Mouse (Mus musculus) lung, postnatal 25 days (tissue): ENCODE measurements around the gene S100pbp.
"Not testable (repeated sequence)": the region's sequence is repeated elsewhere in the genome, so short reads cannot be mapped to it uniquely, and the experiment has no call there.

Experiments
- DNase-seq: peaks from one replicate; pipeline ENCODE4 v3.0.0; 2022; ENCODE audit warnings: low spot score

Gene S100pbp

GRCm38 (mm10) chr4:129221097-129222010 is 31.8 kb upstream of the S100pbp start:
- no peak for DNase-seq

DNA sequence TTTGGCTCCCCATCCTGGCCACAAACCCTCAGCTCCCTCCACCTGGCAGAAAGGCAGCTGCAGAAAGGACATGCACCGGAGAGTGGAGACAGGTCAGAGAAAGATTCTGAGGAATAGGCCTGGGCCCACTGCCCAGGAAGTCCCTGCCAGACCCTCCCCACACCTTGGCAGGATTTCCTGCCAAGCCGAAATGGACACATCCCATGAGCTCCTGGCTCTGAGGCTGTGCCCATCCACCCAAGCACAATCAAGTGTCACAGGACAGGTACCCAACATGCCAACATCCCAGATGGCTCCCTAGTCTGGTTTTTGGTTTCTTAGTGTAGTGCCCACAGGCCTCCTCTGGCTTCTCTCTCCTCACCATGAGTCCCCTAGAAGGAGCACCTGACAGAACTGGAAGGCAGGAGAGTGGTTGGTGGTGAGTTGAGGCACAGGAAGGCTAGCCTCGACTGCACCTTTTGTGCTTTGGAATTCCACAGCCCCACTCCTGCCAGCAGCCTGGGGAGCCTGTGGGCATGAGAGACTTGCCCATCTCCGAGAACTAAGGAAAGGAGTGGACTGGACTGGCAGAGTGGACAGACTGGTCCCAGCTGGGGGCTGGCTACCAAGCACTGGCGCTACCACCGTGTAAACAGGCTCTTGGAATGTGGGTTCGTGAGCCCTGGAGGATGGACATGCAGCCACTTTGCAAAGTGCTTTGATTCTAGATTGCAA is 31.0 kb upstream of the S100pbp start:
- DNase-seq: no peak

DNA sequence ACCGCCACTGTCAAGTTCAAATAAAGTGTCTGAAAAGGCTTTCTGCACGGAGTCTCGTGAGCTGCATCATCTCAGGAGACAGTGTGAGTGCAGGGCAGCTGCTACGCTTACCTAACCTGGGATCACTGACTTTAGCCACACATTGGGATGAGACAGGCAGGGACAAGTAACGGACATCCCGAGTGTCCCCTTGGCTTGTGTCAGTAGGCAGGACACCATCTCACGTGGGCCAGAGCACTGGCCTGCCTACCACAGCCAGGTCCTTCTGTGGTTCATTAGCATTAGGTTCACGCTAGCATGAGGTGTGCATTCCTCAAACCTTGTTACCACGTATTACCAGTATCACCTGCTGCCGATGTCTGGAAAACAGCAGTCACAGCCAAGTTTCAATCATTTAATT is 29.7 kb upstream of the S100pbp start:
- DNase-seq: no peak

DNA sequence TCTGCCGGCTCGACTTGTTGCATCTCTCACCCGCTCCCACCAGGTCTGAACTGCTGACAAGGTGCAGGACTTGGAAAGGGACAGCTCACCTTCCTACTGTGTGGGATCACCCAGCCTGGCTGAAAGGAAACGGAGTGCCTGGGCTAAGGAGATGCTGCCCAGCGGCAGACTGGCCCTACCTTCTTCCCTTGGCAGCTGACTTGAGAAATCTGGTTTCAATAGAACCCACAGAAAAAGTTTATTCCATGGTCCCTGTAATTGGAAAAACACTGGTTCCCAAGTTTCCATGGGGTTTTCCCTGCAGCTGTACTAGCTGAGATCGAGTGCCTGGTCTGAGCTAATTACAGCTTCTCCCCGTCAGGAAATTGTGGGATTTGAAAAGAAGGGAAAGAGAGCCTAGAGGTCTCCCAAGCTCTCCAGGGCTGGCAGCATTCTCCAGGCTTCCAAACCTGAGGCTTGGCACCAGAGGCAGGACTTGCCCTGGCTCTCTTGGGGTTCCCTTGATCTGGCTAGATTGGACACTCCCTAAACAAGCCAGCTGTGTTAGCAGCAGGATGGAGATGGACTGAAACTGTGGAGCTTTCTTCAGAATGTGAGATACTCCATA is 29.1 kb upstream of the S100pbp start:
- DNase-seq: no peak

GRCm38 (mm10) chr4:129212486-129212885 is 23.0 kb upstream of the S100pbp start:
- not testable (repeated sequence) for DNase-seq

DNA sequence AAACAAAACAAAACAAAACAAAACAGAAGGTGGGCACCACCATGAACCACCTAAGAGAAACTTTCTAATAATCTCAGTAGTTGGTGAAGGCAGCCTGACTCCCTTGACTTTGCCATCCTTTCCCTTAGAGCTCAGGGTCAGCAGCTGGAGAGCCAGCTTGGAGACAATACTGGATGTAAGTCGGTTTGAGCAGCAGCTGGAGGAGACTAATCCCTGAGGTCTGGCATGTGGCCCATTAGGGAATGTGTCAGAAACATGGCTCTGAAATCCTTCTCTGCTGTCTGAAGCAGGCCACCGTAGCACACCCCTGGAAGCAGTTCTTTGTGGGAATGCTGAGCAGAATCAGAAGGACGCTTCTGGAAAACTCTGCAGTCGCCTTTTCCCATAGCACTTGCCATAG is 21.9 kb upstream of the S100pbp start:
- DNase-seq: no peak

DNA sequence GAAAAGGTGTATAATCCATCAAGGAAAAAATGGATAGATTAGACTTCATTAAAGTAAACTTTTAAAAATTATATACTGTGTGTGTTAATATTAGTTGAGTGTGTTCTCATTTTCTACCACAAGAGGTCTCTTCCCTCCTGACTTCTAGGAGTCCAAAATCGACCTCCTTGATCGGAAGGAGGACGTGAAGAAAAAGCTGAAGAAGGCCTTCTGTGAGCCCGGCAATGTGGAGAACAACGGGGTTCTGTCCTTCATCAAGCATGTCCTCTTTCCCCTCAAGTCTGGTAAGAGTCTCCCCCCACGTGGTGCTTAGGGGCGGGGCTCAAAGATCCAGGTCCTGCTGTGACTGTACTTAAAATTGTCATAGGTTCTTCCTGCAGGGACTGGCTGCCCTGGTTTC is 20.0 kb upstream of the S100pbp start:
- DNase-seq: peak; percentile 21

GRCm38 (mm10) chr4:129206792-129207191 is 17.3 kb upstream of the S100pbp start:
- no peak for DNase-seq

DNA sequence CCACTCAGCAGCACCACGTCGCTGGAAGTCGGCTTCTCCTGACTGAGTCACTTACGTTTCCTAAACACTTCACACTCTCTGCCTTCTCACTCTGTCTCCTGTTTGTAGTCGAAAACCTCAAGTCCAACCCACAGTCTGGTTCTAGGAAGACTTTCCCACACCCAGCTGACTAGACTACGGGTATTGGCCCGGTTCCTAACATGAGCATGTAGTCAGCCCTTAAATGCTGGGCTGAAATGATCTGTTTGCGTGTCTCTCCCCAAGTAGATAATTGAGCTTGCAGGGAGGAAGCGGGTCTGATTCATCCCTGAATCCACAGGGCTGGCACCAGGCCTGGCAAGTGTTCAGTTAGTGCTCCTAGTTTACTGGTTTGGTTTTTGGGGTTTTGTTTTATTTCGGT is 15.1 kb upstream of the S100pbp start:
- no peak for DNase-seq

DNA sequence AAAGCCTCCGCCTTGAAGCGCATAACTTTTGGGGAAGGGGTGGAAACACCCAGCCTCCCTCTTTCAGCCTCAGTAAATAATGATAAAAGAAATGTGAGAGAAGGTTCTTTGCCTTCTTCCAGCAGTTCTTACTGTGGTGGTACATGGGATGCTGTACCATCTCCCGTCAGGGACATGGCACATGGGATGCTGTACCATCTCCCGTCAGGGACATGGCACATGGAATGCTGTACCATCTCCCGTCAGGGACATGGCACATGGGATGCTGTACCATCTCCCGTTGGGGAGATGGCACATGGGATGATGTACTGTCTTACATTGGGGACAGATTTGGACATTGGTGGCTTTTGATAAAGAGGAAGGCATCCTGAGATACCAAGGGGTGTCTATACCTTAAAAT is 8.0 kb upstream of the S100pbp start:
- no peak for DNase-seq

GRCm38 (mm10) chr4:129194280-129194679 is 4.8 kb upstream of the S100pbp start:
- DNase-seq: no peak

- no peak for DNase-seq
Observed at GRCm38 (mm10) chr4:129191691-129192090, 2.2 kb upstream of the S100pbp start.

- no peak for DNase-seq
Observed at GRCm38 (mm10) chr4:129190538-129190937, 1.0 kb upstream of the S100pbp start.

GRCm38 (mm10) chr4:129188803-129189541 is 555 bp downstream of the S100pbp start:
- peak; percentile 12 for DNase-seq

DNA sequence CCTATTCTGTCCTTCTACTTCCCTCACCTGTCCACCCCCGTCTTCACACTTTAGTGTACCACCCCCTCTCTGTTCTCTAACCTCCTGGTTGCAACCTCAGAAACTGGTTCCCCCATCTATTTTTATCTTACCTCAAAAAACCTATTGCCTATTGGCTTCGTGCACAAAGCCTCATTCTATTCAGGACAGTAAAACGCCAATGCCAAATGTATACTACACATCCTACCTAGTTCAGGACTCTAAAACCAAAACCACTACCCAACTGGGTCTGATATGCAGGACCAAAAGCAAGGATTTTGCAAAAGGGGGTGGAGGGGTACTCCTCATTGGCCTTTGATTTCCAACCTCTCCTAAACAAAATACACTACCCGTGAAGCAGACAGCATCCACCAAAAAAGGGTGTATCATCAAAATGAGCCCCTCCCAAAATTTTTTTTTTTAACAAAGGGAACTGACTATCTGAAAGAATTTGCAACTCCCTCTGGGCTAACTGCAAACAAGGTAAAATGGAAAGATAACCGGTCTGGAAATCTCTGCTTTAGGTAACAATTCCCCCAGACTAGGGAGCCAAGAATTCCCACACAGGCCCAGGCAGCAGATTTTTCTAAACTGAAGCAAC is 1.4 kb downstream of the S100pbp start:
- no peak for DNase-seq

DNA sequence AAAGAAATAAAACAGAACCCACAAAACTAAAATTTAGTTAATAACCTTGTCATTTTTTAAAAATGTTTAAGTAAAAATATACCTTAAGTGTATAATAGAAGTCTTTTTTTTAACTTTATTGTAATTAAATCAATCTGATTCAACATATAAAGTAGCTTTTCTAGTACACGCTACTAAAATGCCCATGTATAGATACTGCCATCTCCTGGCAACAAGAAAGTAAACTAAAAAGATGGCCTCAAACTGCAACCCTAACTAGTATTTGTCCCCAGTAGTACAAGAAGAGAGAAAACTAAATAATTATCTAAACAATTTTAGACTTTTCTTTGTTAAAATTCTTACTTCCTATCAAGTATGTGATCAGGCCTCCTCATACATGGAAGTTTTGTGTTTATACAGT is 10.0 kb downstream of the S100pbp start:
- no peak for DNase-seq

DNA sequence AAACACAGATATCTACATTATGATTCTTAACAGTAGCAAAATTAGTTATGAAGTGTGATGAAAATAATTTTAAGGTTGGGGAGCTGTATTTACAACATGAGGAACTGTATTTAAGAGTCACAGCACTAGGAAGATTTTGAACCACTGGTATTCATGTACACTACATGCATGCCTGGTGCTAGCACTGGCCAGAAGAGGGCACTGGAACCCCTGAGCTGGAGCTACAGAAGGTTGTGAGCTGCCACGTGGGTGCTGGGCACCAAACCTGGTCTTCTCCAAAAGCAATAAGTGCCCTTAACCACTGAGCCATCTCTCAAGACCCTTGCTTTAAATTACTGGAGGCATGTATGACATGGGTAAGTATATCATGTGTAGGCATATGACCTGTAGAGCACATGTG is 17.0 kb downstream of the S100pbp start:
- DNase-seq: no peak

DNA sequence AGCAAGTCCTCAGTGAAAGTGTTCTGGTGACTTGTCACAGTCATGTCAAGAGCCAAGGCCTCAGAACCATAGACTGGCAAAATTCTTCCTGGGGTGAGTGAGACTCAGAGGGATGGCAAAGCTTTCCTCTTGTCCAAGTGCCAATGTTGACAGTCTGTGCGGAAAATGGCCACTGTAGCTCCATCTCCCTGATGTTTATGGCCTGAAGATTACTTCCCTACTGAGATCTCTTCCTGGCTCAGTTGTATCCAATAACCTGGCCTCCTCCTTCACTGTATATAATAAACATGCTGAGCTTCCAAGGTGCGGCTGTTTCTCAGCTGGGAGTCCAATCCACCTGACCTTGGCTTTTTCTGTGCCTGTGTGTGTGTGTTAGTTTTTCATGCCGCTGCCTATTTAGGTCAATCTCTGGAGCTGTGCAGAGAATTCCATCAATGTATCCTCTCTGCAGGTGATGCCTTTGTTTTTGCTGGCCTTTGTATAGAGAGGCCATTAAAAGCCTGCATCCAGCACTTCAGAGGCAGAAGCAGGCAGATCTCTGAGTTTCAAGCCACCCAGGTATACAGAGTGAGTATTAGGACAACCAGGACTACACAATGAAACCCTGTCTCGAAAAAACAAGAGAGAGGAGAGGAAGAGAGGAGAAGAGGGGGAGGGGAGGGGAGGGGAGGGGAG is 27.8 kb downstream of the S100pbp start:
- DNase-seq: no peak

DNA sequence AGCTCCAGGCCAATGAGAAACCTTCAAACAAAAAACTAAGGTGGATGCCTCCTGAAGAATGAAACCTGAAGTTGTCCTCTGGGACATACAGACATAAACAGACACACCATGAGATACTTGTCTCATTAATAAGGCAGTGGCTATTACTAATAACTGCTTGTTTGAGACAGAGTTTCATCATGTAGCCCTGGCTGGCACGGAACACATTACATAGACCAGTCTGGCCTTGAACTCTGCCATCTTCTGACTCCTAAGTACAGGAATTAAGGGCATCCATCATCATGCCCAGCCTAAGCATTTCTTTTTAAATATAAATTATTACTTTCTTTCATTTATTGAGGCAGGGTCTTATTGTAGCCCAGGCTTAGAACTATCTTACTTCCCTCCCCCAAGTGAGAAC is 28.5 kb downstream of the S100pbp start:
- DNase-seq: no peak

GRCm38 (mm10) chr4:129158549-129158948 is 31.0 kb downstream of the S100pbp start:
- DNase-seq: no peak

DNA sequence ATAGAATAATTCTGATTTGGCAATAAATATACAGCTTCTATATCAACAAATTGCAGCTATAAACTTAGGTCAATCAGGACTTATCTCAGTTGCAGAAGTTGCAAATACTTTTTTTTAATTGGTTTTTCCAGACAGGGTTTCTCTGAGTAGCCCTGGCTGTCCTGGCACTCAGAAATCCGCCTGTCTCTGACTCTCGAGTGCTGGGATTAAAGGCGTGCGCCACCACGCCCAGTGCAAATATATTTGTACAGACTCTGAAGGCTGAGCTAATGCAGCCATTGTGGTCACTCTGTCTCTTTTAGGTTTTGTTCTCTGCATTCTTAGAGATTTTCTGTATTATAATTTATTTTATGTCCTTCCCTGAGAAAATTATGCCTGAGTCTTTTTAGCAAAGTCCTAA is 32.0 kb downstream of the S100pbp start:
- no peak for DNase-seq
